Mouse (Mus musculus) embryo, embryonic 10 days (tissue): ENCODE measurements around the gene Cyb561a3.
A peak's percentile ranks its signal among the peaks of the same experiment; 100 is the strongest.

Source experiments
- DNase-seq: peaks from one replicate; pipeline ENCODE4 v3.0.0-alpha.2; 2015; ENCODE audit warnings: low spot score

Cyb561a3 gene

GRCm38 (mm10) chr19:10591659-10592377 lies 14.8 kb downstream of the Cyb561a3 start:
- no peak for DNase-seq

- no peak for DNase-seq
Observed at GRCm38 (mm10) chr19:10598188-10598587, 21.2 kb downstream of the Cyb561a3 start.

GRCm38 (mm10) chr19:10599648-10600047 lies 22.7 kb downstream of the Cyb561a3 start:
- no peak for DNase-seq

- no peak for DNase-seq
Observed at GRCm38 (mm10) chr19:10602247-10602769, 25.3 kb downstream of the Cyb561a3 start.

- peak; percentile 96 for DNase-seq
Observed at GRCm38 (mm10) chr19:10602787-10603186, 25.8 kb downstream of the Cyb561a3 start.

- no peak for DNase-seq
Observed at GRCm38 (mm10) chr19:10603660-10604523, 26.9 kb downstream of the Cyb561a3 start.

GRCm38 (mm10) chr19:10604534-10604933 lies 27.6 kb downstream of the Cyb561a3 start:
- no peak for DNase-seq

- peak; percentile 99 for DNase-seq
Observed at GRCm38 (mm10) chr19:10605293-10605900, 28.4 kb downstream of the Cyb561a3 start, which contains the start of the genes Ddb1 and Tkfc. Gene Ddb1, plus strand, starts transcription at chr19:10605327. Gene Tkfc, minus strand, starts transcription at chr19:10605654.

GRCm38 (mm10) chr19:10605901-10606622 lies 29.1 kb downstream of the Cyb561a3 start:
- peak; percentile 52 for DNase-seq

GRCm38 (mm10) chr19:10608573-10609240 lies 31.7 kb downstream of the Cyb561a3 start:
- DNase-seq: no peak

GRCm38 (mm10) chr19:10634106-10634871 lies 57.3 kb downstream of the Cyb561a3 start, which contains the start of gene Vwce:
Gene Vwce, plus strand, starts transcription at chr19:10634213.
- peak; percentile 77 for DNase-seq

- peak; percentile 72 for DNase-seq
Observed at GRCm38 (mm10) chr19:10634872-10635318, 57.9 kb downstream of the Cyb561a3 start.

- DNase-seq: no peak
Observed at GRCm38 (mm10) chr19:10637840-10638239, 60.9 kb downstream of the Cyb561a3 start.

- DNase-seq: no peak
Observed at GRCm38 (mm10) chr19:10640080-10640479, 63.1 kb downstream of the Cyb561a3 start.

- no peak for DNase-seq
Observed at GRCm38 (mm10) chr19:10640589-10641378, 63.8 kb downstream of the Cyb561a3 start.
